Mouse (Mus musculus) heart, adult 18-20 months (tissue): Measurements from ENCODE around the gene Fam221a. TPM values are rescaled to one million over a fixed set of nuclear protein-coding genes. Genes with fewer than 3 reads are reported as not detected.
"Not testable (repeated sequence)": the region's sequence is repeated elsewhere in the genome, so short reads cannot be mapped to it uniquely, and the experiment has no call there.

Experiments used
- DNase-seq, 2 experiments: peaks; one replicate each; pipeline ENCODE4 v3.0.0; 2021 to 2022; ENCODE audit warnings: mixed read lengths in 1 of 2
- total RNA-seq, 2 experiments: library from RNA; stranded (reverse); gene quantifications; 2 replicates each; pipeline ENCODE4 v1.2.3; 2021

Fam221a gene
- total RNA-seq, 2 experiments from 2014 or later: 0.77 TPM; not detected in 1

- DNase-seq: no peak
Measured at GRCm38 (mm10) chr6:49378328-49378727, 10.8 kb downstream of the Fam221a start.

- no peak for DNase-seq
Measured at GRCm38 (mm10) chr6:49394276-49394675, 26.7 kb downstream of the Fam221a start.

DNA sequence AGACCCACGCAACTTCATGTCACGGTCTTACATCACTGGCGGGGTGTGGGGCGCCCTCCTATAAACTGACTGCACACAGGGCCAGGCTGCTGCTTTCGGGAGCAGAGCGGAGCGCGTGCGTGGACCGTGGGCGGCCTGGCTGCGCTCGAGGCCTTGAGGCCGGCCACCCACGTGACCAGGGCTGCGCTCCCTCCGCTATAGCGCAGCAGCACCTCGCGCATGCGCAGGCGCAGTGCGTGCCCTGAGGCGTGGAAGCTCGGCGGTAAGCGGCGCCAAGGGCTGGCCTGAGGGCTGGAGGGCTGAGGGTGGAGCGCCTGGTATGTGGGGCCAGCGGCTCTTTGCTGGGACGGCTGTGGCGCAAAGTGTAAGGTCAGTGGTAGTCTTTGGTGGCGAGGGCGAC is 27.8 kb downstream of the Fam221a start, which contains the start of gene Stk31:
Gene Stk31, plus strand, starts transcription at position 289 of the 400 bp plus-strand sequence.
- DNase-seq: peak; percentile 6 to 52

DNA sequence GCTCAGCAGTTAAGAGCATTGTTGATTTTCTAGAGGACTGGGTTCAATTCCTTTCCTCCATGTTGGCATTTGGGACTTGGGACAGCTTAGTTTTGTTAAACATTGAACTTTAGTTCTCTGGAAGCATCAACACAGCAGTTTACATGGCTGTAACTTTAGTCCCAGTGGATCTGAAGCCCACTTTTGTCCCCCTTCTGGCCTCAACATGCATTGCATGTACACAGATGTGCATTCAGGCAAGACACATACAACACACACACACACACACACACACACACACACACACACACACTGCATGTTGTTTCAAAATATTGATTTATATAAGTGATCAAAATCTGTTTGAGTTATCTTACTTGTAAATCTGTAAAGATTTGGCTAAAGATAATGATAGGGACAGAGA is 29.9 kb downstream of the Fam221a start:
- DNase-seq: peak in 1 of 2 experiments; percentile 7

- DNase-seq: peak in 1 of 2 experiments; percentile 39
Measured at GRCm38 (mm10) chr6:49398365-49398764, 30.8 kb downstream of the Fam221a start.

DNA sequence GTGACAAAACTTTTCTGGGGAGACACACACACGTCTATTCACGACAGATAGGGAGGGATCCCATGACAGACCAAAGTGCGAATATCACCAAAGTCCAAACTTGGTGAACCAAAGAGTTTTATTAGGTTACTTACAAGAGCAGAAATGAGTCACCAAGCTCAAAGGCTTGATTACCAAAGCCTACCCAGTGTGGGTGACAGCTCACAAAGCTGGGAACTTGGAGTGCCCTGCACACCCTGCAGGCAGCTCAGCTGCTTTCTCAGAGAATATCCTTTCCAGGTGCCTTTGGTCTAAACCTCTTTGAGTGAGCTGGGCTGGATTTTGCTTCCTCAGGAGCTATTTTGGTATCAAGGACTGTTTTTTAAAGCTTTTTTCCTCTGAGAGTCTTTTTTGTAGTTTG is 43.3 kb downstream of the Fam221a start:
- no peak for DNase-seq

DNA sequence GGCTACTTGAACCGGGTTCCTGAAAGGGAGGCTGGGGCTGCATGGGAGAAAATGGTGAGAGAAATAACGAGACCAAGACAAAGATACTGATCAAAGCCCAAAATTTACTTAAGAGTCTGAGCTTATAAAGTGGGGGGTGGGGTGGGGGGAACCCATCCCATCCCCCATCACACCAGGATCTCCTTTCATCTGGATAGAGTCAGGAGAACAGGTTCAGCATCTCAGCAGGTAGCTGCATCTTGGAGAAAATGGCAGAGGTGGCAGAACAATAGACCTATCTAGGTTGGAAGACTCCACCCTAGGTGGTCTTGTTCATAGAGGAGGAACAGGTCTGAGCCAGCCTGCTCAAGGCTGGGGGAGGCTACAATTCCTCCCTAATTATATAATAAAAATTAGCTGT is 45.4 kb downstream of the Fam221a start:
- not testable (repeated sequence) for DNase-seq

GRCm38 (mm10) chr6:49415971-49416370 is 48.4 kb downstream of the Fam221a start:
- no peak for DNase-seq

DNA sequence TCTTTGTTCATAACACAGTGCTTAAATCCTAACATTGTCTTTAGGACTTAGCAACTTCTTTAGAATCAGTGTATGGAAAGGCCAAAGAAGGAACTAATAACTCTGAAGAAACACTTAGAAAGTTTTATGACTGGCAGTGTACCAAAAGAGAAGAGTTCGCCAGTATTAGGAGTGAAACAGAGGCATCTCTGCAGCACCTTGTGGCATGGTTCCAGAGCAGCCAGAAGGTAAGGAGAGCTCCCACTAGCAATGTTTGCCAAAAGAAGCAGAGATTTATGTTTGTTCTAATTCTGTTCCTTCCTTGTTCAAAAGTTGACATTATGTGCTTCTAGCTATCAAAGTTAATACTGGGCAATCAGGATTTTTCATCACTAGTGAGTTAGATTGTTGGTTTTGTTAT is 69.8 kb downstream of the Fam221a start:
- DNase-seq: no peak

Other genes with a start within 250 kb of the Fam221a start
- not detected for gene Igf2bp3, start 152.8 kb upstream of the Fam221a start, total RNA-seq
- gene Tra2a, start 103.7 kb upstream of the Fam221a start, total RNA-seq: 10 to 100 TPM; 26.2 to 29.9 TPM
- gene Ccdc126, start 48.5 kb upstream of the Fam221a start, total RNA-seq: 1 to 10 TPM; 5.2 TPM
- gene Stk31, start 27.9 kb downstream of the Fam221a start, total RNA-seq: under 1 TPM; 0.08 to 0.37 TPM